Mouse (Mus musculus) liver, adult 2 months (tissue): ENCODE results near the gene Ccsap.

Experiments
- CTCF ChIP-seq: fragments of 200-500 bp; IDR thresholded peaks from 2 replicates; pipeline ENCODE4 v1.5.1; 2011; ENCODE audit warnings: low read depth, low read length, control low read depth
- POLR2A ChIP-seq: fragments of 200-500 bp; IDR thresholded peaks from 2 replicates; pipeline ENCODE4 v1.6.1; 2011; ENCODE audit warnings: low read length, control low read depth; ENCODE audit not compliant: insufficient read depth; ENCODE audit errors: extremely low read depth

DNA sequence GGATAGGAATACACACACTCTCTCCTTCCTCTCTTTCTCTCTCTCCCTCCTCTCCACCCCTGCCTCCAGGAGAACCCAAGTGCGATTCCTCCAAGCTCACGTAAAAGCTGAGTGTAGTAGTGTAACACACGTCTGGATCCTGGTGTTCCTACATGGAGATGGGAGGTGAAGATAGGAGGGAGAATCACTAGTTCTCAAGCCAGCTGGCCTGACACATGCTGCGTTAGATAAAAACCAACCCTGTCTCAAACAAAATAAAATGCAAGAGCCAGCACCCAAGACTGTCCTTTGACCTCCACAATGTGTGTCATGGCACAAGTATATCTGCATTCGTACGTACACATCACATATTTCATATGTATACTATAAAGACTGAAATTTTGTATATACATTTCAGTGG is 39.2 kb downstream of the Ccsap start:
- no peak for TF ChIP-seq POLR2A
- no peak for TF ChIP-seq CTCF
